In the genomic region with DNA sequence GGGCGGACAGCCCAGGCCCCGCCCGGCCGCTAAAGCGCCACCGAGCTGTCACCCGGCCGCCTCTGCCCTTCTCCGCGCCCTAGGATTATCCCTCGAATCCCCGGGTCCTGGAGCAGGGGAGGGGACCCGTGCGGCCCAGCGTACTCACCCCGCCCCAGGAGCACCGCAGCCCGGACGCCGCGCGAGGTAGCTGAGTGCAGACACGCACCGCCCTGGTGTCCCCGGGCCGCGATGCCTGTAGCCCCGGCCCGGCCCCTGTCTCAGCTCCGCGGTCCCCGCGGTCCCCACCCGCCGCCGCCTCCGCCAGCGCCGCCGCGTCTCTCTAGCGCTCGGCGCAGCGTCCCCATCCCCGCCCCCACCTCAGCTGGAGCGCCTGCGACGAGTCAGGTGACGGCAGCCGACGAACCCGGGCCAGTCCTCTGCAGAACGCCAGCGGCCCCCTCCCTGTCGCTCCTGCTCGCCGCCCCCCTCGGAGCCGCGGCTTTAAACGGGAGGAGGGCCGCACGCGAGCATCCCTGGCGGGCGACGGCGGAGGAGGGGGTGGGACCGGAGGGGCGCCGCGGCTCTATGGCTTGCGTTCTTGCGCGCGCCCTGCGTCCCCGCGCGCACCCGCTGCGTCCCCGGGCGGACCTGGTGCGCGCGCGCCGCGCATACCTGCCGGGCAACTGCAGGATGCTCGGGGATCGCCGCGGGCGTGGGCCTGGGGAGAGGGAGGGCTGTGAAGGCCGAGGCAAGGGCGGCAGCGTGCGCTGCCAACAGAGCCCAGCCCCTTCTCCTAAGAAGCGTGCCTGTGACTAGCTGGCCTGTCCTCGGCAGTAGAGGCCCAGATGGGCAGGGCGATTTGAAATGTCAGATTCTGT, we compare ENCODE assay signal across 8 mouse cellular contexts. TPM values are rescaled to one million over a fixed set of nuclear protein-coding genes. Genes with fewer than 3 reads are reported as not detected.
DNase-seq lines count a peak whose midpoint lies in the region; ATAC-seq lines count a peak whose summit lies in the region.

Snap91 (minus strand) TSS at position 542 of the 860 bp plus-strand sequence.

- H3K9ac ChIP-seq in kidney, embryonic 15.5 days: peak within 1 kb of the TSS; percentile 55
- peak within 1 kb of the TSS; percentile 33; the same call in 1 of the 2 replicates for H3K9ac ChIP-seq in limb, embryonic 15.5 days

- H3K4me1 ChIP-seq in kidney, embryonic 15.5 days: peaks cover 22% of the 10 kb centered on the region
- H3K4me1 ChIP-seq in limb, embryonic 15.5 days: peaks cover 18% of the 10 kb centered on the region

- H3K4me3 ChIP-seq in kidney, embryonic 15.5 days (replicated peaks): peak within 1 kb of the TSS; percentile 82
- peak within 1 kb of the TSS; percentile 64 for H3K4me3 ChIP-seq in limb, embryonic 15.5 days

- peak within 1 kb of the TSS; percentile 48; the same call in 1 of the 2 replicates for H3K27ac ChIP-seq in kidney, embryonic 15.5 days
- H3K27ac ChIP-seq in limb, embryonic 15.5 days: no peak within 1 kb of the TSS

- peaks cover 43% of the 10 kb centered on the region for H3K27me3 ChIP-seq in kidney, embryonic 15.5 days
- peaks cover 45% of the 10 kb centered on the region for H3K27me3 ChIP-seq in limb, embryonic 15.5 days

- DNase-seq in lung, postnatal 10 days: peak; percentile 5
- DNase-seq in lung, postnatal 25 days (ENCODE audit: low spot score): no peak
- DNase-seq in cerebellum, postnatal 25 days: peak; percentile 93 to 96
- peak; percentile 63 to 82 for DNase-seq in frontal cortex, postnatal 25 days (ENCODE audit: low spot score in 2 of 2)
- DNase-seq in retina, postnatal 1 day: peak; percentile 90
- no peak for DNase-seq in ovary, postnatal 10 days (ENCODE audit: low spot score)

- H3K4me2 ChIP-seq in kidney, embryonic 15.5 days: peak within 1 kb of the TSS; percentile 99
- peak within 1 kb of the TSS; percentile 92 for H3K4me2 ChIP-seq in limb, embryonic 15.5 days

- H3K9me3 ChIP-seq in kidney, embryonic 15.5 days (replicated peaks): 0 out of 2 replicates have a peak, but pooled peaks cover 2% of the 10 kb centered on the region
- no peaks in the 10 kb centered on the region for H3K9me3 ChIP-seq in limb, embryonic 15.5 days

- peak; percentile 89 for ATAC-seq in kidney, embryonic 15.5 days (replicated peaks; ENCODE audit: low FRiP score)
- ATAC-seq in limb, embryonic 15.5 days (ENCODE audit: insufficient number of reproducible peaks, low FRiP score, low TSS enrichment, low read depth): peak; percentile 81; the same call in 1 of the 2 replicates

- WGBS in kidney, embryonic 15.5 days: under 1% methylated on average over 95 of the region's 104 CpGs
- under 1% methylated on average over 97 of the region's 104 CpGs for WGBS in limb, embryonic 15.5 days

- H3K36me3 ChIP-seq in kidney, embryonic 15.5 days: no peaks in the 10 kb centered on the region
- H3K36me3 ChIP-seq in limb, embryonic 15.5 days: no peaks in the 10 kb centered on the region

RNA-seq across cellular contexts. Expression of gene Snap91, which starts in this region (rescaled TPM):
- polyA plus RNA-seq in kidney, embryonic 15.5 days (2015; fragmentation: Nextera tagmentation; extraction: Ambion mirVana): 20.6 and 21.3 TPM in 2 replicates
- 5.9 and 6.8 TPM in 2 replicates for polyA plus RNA-seq in limb, embryonic 15.5 days (2015; fragmentation: Nextera tagmentation; extraction: Ambion mirVana)

Comparison
In these comparisons a context has a peak if more than half of its experiments do, and no peak if none do; other contexts are left out.
1. DNase-seq: peak in lung, postnatal 10 days (single experiment), cerebellum, postnatal 25 days (2 of 2), frontal cortex, postnatal 25 days (2 of 2) and retina, postnatal 1 day (single experiment); none in lung, postnatal 25 days (single experiment) and ovary, postnatal 10 days (single experiment).